Mouse (Mus musculus) liver, embryonic 11.5 days (tissue): ENCODE results near the gene C2cd4a. TPM values are rescaled to one million over a fixed set of nuclear protein-coding genes. Genes with fewer than 3 reads are reported as not detected.

Experiments
- ATAC-seq: fragments of 200-750 bp; cut with Nextera tagmentation; replicated peaks from 2 replicates; pipeline ENCODE4 v1.8.0; 2017; ENCODE audit warnings: moderate number of reproducible peaks, mild to moderate bottlenecking, moderate TSS enrichment, moderate library complexity; ENCODE audit not compliant: low FRiP score
- DNase-seq: peaks from one replicate; pipeline ENCODE4 v3.0.0-alpha.2; 2017; ENCODE audit warnings: low spot score
- H3K27ac ChIP-seq: fragments of 300-500 bp; sonication (generic); 2 replicates; pipeline ENCODE4 v1.5.1; 2014; ENCODE audit warnings: mild to moderate bottlenecking, low read depth, low read length, control low read depth
- H3K27me3 ChIP-seq: fragments of 300-500 bp; sonication (generic); replicated peaks from 2 replicates; pipeline ENCODE4 v1.6.1; 2014; ENCODE audit warnings: low read length, mixed read lengths; ENCODE audit not compliant: control insufficient read depth, insufficient read depth
- H3K36me3 ChIP-seq: fragments of 300-500 bp; sonication (generic); 2 replicates; pipeline ENCODE4 v1.6.1; 2014; ENCODE audit warnings: mild to moderate bottlenecking, low read length, moderate library complexity, mixed read lengths; ENCODE audit not compliant: control insufficient read depth, insufficient read depth
- H3K4me1 ChIP-seq: fragments of 300-500 bp; sonication (generic); replicated peaks from 2 replicates; pipeline ENCODE4 v1.6.1; 2014; ENCODE audit warnings: low read length, mixed read lengths; ENCODE audit not compliant: control insufficient read depth, insufficient read depth
- H3K4me2 ChIP-seq: fragments of 300-500 bp; sonication (generic); 2 replicates; pipeline ENCODE4 v1.6.1; 2014; ENCODE audit warnings: mild to moderate bottlenecking, control low read depth, moderate library complexity
- H3K4me3 ChIP-seq: fragments of 300-500 bp; sonication (generic); 2 replicates; pipeline ENCODE4 v1.5.1; 2014; ENCODE audit warnings: low read depth, low read length, control low read depth
- H3K9ac ChIP-seq: fragments of 300-500 bp; sonication (generic); 2 replicates; pipeline ENCODE4 v1.6.1; 2014; ENCODE audit warnings: low read depth, low read length, control low read depth
- H3K9me3 ChIP-seq: fragments of 300-500 bp; sonication (generic); 2 replicates; pipeline ENCODE4 v1.6.1; 2016; ENCODE audit warnings: low read length, inconsistent platforms, mixed read lengths; ENCODE audit not compliant: control insufficient read depth
- WGBS: fragments of 180-500 bp; shearing (Covaris S2); extraction: QIAGEN DNeasy Blood & Tissue Kit; methylation state at CpG from one replicate; pipeline ENCODE4 v1.1.7; 2014; 5-methylcytosine and 5-hydroxymethylcytosine counted together
- polyA plus RNA-seq: library from polyadenylated mRNA; unstranded; fragments of >200 nt; fragmentation: Nextera tagmentation; extraction: Ambion mirVana; gene quantifications from 2 replicates; pipeline ENCODE4 v1.2.1, GENCODE M21; 2014

C2cd4a gene
- polyA plus RNA-seq, 1 experiment from 2014 or later, result 2.6 TPM

DNA sequence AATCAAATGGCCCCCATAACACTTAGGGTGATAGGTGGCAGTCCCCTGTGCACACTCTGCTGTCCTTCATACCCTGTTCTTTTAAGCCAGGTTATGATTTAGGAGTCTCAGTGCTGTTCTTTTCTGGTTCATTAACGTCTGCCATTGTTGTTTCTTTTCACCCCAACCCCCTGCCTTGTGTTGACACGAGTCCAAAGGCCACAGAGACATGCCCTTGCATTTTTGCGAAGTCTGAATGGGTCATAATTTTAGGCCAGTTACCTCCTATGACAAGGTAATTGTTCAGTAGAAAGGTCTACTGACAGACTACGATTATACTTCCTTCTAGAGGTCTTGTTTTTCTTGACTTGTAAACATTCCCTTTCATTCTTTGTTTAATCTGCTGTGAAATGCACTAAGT is 31.9 kb upstream of the C2cd4a start:
- no peak overlapping the region for H3K4me3 ChIP-seq
- H3K4me2 ChIP-seq, result no peak overlapping the region
- DNase-seq (no peak), ATAC-seq (no peak)
- H3K27me3 ChIP-seq, result no peaks in the 10 kb centered on the region
- H3K4me1 ChIP-seq, result peaks cover 10% of the 10 kb centered on the region
- H3K9ac ChIP-seq, result no peak overlapping the region
- H3K9me3 ChIP-seq, result no peaks in the 10 kb centered on the region
- peaks cover 4% of the 10 kb centered on the region; the same call in 1 of the 2 replicates for H3K36me3 ChIP-seq
- 64% methylated on average over 4 of the region's 4 CpGs for WGBS
- no peak overlapping the region; the same call in 1 of the 2 replicates for H3K27ac ChIP-seq

DNA sequence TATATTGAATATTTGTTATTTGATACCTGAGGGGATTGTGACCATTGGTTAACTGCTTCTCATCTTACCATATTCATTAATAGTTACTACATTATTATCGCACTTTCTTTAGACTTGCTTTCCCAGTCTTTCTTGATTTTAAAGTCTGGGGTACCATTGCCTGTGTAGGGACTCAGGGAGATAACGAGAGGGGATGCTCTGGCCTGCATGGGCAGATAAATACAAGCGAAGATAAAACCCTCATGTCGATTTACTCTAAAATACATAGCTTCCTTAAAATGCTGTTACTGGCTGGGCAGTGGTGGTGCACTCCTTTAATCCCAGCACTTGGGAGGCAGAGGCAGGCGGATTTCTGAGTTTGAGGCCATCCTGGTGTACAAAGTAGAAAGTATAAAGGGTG is 31.2 kb upstream of the C2cd4a start:
- H3K4me2 ChIP-seq, result 0 out of 2 replicates have a peak overlapping the region, but pooled peaks have one; percentile 8
- WGBS, result 51% methylated on average over 5 of the region's 5 CpGs
- peak; percentile 91 for ATAC-seq

DNA sequence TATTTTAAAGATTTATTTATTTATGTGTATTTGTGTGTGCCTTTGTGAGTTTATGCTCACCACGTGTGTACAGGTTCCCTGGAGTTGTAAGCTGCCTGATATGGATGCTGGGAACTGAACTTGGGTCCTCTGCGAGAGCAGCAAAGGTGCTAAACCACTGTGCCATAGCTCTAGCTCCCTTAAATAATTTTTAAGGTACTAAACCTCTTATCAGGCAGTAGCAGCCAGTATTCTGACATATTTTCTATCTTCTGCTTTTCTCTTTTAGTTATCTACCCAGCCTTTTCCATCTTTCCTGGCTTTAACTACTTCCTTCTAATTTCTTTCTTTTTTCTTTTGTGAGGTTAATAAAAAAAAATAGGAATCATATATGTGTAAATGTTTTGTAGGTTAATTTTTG is 28.1 kb upstream of the C2cd4a start:
- H3K9me3 ChIP-seq, result no peaks in the 10 kb centered on the region
- WGBS, result 63% methylated on average over 2 of the region's 2 CpGs
- peaks cover 10% of the 10 kb centered on the region for H3K4me1 ChIP-seq
- H3K27ac ChIP-seq, result no peak overlapping the region
- no peak overlapping the region for H3K4me2 ChIP-seq
- H3K9ac ChIP-seq, result no peak overlapping the region
- no peak overlapping the region for H3K4me3 ChIP-seq
- H3K36me3 ChIP-seq, result peaks cover 6% of the 10 kb centered on the region
- DNase-seq (no peak), ATAC-seq (0 out of 2 replicates have a peak, but pooled peaks have one; percentile 59)
- no peaks in the 10 kb centered on the region for H3K27me3 ChIP-seq

More for the DNA sequence above, 31.2 kb upstream of the C2cd4a start:
- Histone ChIP-seq H3K36me3 (peaks cover 5% of the 10 kb centered on the region; the same call in 1 of the 2 replicates), H3K9ac (no peak overlapping the region), H3K27me3 (no peaks in the 10 kb centered on the region), H3K27ac (no peak overlapping the region), H3K4me3 (no peak overlapping the region), H3K4me1 (peaks cover 10% of the 10 kb centered on the region), H3K9me3 (no peaks in the 10 kb centered on the region)
- DNase-seq, result no peak

DNA sequence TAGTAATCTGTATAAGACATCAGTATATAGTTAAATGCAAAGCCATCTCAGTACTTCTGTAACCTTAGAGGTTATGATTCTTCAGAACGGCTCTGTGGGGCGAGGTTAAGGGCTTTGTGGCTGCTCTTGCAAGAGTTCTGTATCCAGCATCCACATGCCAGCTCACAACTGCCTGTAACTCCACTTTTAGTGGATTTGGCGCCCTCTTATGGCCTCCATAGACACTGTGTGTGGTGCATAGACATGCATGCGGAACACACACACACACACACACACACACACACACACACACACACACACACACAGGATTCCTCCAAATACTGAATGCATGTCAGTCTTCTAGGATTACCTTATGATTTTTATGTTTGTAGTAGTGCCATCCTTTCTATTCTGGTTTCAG is 19.0 kb upstream of the C2cd4a start:
- H3K9me3 ChIP-seq, result no peaks in the 10 kb centered on the region
- H3K4me2 ChIP-seq, result no peak overlapping the region
- 79% methylated on average over 4 of the region's 4 CpGs for WGBS
- peaks cover 11% of the 10 kb centered on the region for H3K36me3 ChIP-seq
- H3K27me3 ChIP-seq, result no peaks in the 10 kb centered on the region
- DNase-seq (no peak), ATAC-seq (0 out of 2 replicates have a peak, but pooled peaks have one; percentile 31)
- H3K9ac ChIP-seq, result no peak overlapping the region
- peaks cover 8% of the 10 kb centered on the region for H3K4me1 ChIP-seq
- no peak overlapping the region for H3K27ac ChIP-seq
- no peak overlapping the region for H3K4me3 ChIP-seq

DNA sequence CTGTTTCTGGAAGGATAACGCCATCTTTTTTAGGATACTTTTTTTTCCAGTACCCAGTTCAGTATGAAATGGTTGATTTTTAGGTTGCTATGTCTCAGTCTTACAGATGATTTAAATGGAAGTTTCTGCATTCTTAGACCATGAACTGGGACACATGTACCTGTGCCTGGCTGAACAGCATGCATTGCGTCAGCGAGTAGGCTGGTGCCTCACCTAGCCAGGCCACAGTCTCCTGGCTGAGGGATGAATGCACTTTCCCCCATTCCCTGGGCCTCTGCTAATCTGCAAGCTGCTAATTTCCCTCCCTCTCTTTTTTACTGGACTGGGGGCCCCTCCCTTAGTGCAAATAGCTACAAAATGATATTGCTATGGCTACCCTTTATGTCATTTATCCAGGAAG is 17.7 kb upstream of the C2cd4a start:
- H3K4me1 ChIP-seq, result peaks cover 8% of the 10 kb centered on the region
- H3K9ac ChIP-seq, result no peak overlapping the region
- no peaks in the 10 kb centered on the region for H3K27me3 ChIP-seq
- no peak overlapping the region for H3K4me3 ChIP-seq
- H3K4me2 ChIP-seq, result no peak overlapping the region
- peaks cover 11% of the 10 kb centered on the region for H3K36me3 ChIP-seq
- no peak for DNase-seq
- 86% methylated on average over 3 of the region's 3 CpGs for WGBS
- peak; percentile 41; the same call in 1 of the 2 replicates for ATAC-seq
- no peaks in the 10 kb centered on the region for H3K9me3 ChIP-seq
- no peak overlapping the region for H3K27ac ChIP-seq

DNA sequence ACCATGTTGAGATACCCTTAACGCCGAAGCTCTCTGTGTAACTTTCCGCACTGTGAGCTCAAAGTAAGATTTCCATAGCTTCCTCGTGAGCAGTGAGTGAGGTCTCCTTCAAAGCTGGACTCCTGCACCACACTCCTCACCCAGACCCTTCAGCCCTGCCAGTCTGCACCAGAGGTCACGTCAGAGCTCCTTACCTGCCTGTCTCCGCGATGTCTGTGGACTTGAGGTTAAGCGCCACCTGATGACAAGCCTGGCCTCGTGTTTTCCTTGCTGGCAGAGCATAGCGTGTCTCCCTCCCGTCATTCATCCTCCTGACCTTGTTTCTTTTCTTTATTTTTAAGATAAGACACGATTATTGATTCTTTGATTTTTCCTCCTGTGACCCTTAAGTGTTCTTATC is 17.3 kb upstream of the C2cd4a start:
- no peak overlapping the region for H3K27ac ChIP-seq
- no peak overlapping the region for H3K4me3 ChIP-seq
- ATAC-seq (no peak), DNase-seq (no peak)
- peaks cover 11% of the 10 kb centered on the region for H3K4me1 ChIP-seq
- WGBS, result 76% methylated on average over 12 of the region's 12 CpGs
- peaks cover 9% of the 10 kb centered on the region; the same call in 1 of the 2 replicates for H3K36me3 ChIP-seq
- H3K27me3 ChIP-seq, result no peaks in the 10 kb centered on the region
- H3K9me3 ChIP-seq, result no peaks in the 10 kb centered on the region
- no peak overlapping the region for H3K4me2 ChIP-seq
- H3K9ac ChIP-seq, result no peak overlapping the region

DNA sequence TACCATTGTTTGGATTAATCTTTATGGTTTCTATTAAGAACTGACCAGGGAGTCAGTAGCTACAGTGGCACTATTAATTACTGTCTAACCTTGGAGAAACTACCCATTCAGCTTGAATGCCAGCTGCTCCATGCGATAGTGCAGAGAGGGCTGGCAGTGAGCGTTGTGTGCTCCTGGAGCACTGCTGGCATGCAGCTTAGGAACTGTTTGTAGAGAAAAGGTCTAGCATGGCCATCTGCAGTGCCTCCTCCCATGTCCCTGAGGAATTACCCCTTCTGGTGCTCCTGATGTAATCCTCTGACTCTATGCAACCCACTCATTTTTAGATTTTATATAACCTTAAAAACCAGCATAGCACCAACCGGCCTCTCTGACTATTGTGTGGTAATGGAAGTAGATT is 15.5 kb upstream of the C2cd4a start:
- 0 out of 2 replicates have a peak, but pooled peaks cover 4% of the 10 kb centered on the region for H3K36me3 ChIP-seq
- no peak for DNase-seq
- no peaks in the 10 kb centered on the region for H3K9me3 ChIP-seq
- no peak overlapping the region for H3K4me2 ChIP-seq
- H3K27ac ChIP-seq, result no peak overlapping the region; the same call in 1 of the 2 replicates
- ATAC-seq, result no peak
- no peak overlapping the region for H3K9ac ChIP-seq
- WGBS, result 94% methylated on average over 3 of the region's 3 CpGs
- no peak overlapping the region for H3K4me3 ChIP-seq
- peaks cover 11% of the 10 kb centered on the region for H3K4me1 ChIP-seq
- no peaks in the 10 kb centered on the region for H3K27me3 ChIP-seq

DNA sequence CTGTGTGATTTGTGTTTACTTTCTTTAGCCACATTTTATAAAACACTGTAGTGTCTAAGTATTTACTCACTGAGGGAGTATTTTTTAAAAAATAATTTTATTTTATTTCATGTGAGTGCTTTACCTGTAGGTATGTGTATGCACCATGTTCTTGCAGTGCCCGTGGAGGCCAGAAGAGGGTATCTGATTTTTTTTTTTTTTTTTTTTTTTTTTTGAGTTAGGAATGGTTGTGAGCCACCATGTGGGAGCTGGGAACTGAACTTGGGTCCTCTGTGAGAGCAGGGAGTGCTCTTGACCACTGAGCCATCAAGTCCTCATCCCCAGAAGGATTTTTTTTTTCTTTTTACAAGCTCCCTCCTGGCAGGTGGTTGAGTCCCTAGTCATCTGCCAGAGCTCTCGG is 14.0 kb upstream of the C2cd4a start:
- WGBS, result 95% methylated on average over 2 of the region's 2 CpGs
- H3K4me1 ChIP-seq, result peaks cover 15% of the 10 kb centered on the region
- no peak for ATAC-seq

DNA sequence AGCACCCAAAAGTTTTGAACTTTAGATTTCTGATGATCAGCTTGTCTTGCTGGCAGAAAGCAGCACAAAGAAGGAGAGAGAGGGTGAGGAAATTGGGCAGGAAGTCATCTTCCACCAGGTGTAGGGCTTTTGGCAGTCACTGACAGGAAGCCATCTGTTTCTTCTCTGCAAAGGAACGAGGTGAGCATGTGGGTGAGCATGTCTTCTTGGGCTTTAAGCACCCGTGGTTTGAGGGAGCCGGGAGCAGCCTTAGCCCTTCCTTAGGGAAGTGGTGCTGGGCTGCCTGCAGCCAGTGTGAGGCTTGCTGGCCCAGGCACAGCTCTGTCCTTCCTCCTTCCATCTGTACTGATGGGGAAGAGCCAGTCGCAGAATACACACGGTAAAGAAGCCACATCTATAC is 13.5 kb upstream of the C2cd4a start:
- Histone ChIP-seq H3K9ac (no peak overlapping the region), H3K4me3 (no peak overlapping the region), H3K36me3 (0 out of 2 replicates have a peak, but pooled peaks cover 4% of the 10 kb centered on the region), H3K4me1 (peaks cover 19% of the 10 kb centered on the region), H3K27me3 (no peaks in the 10 kb centered on the region), H3K27ac (no peak overlapping the region), H3K9me3 (no peaks in the 10 kb centered on the region), H3K4me2 (no peak overlapping the region)
- DNase-seq (no peak), ATAC-seq (no peak)
- WGBS, result 64% methylated on average over 5 of the region's 5 CpGs

More for the DNA sequence above, 14.0 kb upstream of the C2cd4a start:
- no peak overlapping the region for H3K4me2 ChIP-seq
- H3K4me3 ChIP-seq, result no peak overlapping the region
- no peaks in the 10 kb centered on the region for H3K9me3 ChIP-seq
- no peak overlapping the region for H3K9ac ChIP-seq
- no peak overlapping the region for H3K27ac ChIP-seq
- no peaks in the 10 kb centered on the region for H3K27me3 ChIP-seq
- DNase-seq, result no peak
- 0 out of 2 replicates have a peak, but pooled peaks cover 4% of the 10 kb centered on the region for H3K36me3 ChIP-seq
